Mouse (Mus musculus) lung, adult 2 months (tissue): ENCODE measurements around the gene Fat3.

Experiments
- CTCF ChIP-seq: fragments of 200-500 bp; IDR thresholded peaks from 2 replicates; pipeline ENCODE4 v1.5.1; 2011; ENCODE audit warnings: mild to moderate bottlenecking, low read length, control low read depth; ENCODE audit not compliant: insufficient read depth
- POLR2A ChIP-seq: fragments of 200-500 bp; IDR thresholded peaks from 2 replicates; pipeline ENCODE4 v1.6.1; 2011; ENCODE audit warnings: low read depth, mild to moderate bottlenecking, control low read depth, low read length, borderline replicate concordance; ENCODE audit errors: extremely low read depth

- TF ChIP-seq CTCF (no peak), POLR2A (no peak)
Observed at GRCm38 (mm10) chr9:16486229-16486628, 14.9 kb downstream of the Fat3 start.
